Mouse (Mus musculus): ENCODE data around the gene Olfr738. TPM values are rescaled to one million over a fixed set of nuclear protein-coding genes. Genes with fewer than 3 reads are reported as not detected.

Olfr738 gene
- total RNA-seq (2022), result not detected

DNA sequence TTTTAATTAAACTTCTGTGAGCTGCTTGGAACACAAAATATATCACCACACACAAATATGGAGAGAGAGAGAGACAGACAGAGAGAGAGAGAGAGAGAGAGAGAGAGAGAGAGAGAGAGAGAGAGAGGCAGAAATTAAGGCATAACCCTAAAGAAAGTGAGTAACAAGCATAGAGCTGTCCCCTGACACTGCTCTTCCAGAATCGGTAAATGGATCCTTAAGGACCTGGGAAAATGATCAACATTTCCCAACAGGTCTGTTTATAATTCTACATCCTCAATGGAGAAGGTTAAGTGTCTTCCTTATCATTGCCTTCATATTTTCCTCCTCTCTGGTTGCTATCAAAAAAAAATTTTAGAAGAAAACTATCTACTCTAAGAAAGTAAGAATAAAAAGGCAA is at the start of gene Olfr738:
Olfr738 (plus strand) TSS at position 301 of the 400 bp plus-strand sequence.
- no peak for DNase-seq (ENCODE audit: low spot score in 2 of 2)

DNA sequence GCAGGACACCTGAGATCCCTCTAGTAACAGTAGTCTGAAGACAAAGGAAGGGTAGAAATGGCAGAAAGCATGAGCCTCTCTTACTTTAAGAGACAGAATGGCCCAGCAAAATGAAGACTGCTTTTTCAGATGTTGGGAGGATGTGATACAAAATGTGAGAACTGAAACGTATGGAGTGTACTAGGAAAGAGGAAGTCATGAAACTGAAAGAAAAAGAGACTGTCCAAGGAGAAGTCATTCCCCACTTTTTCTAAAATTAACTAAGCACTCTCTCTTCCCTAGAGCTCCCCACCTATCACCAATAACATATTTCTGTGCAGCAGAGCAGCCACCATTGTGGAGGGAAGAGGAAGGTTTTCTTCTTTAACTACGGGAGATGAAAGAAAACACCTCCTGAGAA is 49.8 kb upstream of the Olfr738 start, which contains the start of gene Tlr11:
Tlr11 (plus strand) TSS at position 322 of the 400 bp plus-strand sequence.
- no peak for DNase-seq (ENCODE audit: low spot score in 2 of 2)

DNA sequence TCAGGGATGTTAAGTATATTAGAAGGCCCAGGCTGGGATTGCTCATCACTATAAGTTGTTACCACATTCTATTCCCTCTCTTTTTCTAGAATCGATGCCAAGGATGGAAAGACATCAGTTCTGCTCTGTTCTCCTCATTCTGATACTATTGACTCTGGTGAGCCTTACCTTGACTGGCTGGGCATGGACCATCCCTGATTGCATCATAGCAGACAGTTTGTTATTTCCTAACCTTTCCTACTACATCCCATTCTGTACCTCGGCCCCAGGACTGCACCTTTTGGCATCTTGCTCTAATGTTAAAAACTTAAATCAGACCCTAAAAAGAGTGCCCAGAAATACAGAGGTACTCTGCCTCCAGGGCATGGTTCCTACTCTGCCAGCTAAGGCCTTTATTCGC is 46.9 kb upstream of the Olfr738 start:
- DNase-seq (ENCODE audit: low spot score in 2 of 2), result no peak

DNA sequence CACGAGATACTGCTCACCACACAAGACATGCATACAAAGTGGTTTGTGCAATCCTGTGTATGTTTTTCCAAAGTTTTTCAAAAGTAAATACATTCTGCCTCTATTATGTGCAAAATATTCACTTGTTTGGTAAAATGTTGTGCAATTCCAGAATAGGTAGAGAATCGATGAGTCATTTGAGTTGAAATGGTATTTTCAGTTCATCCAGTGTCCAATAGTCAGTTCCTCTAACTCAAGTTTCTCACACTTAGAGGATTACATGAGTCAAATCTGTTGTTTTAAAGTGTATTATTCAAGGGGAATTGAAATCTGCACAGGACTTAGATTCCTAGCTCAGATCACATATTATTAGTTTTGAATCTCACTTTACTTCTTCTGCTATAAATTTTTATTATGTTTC is 43.8 kb upstream of the Olfr738 start:
- DNase-seq (ENCODE audit: low spot score in 2 of 2), result no peak

DNA sequence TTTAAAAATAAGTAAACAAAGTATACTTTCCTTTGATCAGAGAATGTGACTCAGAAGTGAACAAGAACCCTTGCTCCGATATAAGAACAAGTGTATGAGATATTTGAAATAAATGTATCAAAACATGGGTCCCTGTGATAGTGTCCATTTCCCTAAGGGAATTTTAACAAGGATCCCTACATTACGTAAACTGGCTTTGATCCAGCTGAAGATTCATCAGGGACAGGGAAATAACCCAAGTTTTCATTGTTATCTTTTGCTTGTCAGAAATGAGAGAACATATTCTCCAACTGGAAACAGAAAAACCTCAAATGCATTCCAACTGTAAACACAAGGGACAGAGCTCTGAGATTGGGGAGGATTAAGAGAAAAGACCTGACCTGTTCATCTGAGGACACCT is 26.5 kb upstream of the Olfr738 start, which contains the start of gene Olfr736:
Olfr736 (plus strand) TSS at position 301 of the 400 bp plus-strand sequence.
- no peak for DNase-seq (ENCODE audit: low spot score in 2 of 2)

DNA sequence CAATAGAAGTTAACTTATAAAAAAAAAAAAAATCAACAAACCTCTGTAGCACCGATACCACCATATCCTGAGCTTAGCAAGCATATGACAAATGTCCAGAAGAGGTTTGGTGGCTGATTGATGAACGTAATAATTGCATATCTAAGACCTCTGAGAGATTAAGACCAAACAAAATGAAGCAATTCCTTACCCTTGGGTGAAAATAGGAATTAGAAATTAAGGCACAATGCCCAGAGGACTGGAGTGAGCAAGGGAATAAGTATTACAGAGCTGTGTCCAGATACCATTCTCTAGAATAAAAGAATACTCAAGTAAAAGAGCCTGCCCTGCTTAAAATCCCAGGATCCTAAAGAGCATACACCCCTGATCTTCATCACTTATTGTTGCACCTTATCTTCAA is 11.0 kb downstream of the Olfr738 start, which contains the start of gene Olfr739:
Olfr739 (plus strand) TSS at position 301 of the 400 bp plus-strand sequence.
- DNase-seq (ENCODE audit: low spot score in 2 of 2), result no peak

DNA sequence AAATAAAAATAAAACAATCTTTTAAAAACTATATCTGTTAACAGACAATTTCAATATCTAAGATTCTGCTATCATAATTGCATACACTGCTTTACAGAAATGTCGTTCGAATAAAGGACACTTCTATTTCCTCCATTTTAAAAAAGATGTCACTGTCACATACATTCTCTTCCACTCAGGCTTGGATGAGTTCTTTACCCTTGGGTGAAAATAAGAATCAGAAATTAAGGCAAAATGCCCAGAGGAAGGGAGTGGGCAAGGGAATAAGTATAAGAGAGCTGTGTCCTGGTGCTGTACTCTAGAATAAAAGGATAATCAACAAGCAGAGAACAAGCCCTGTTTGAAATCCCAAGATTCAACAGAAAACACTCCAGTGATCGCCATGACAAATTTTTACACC is 37.9 kb downstream of the Olfr738 start, which contains the start of gene Olfr740:
Olfr740 (plus strand) TSS at position 301 of the 400 bp plus-strand sequence.
- DNase-seq (ENCODE audit: low spot score in 2 of 2), result no peak

Other genes with a start within 250 kb of the Olfr738 start
- not detected for gene Olfr730, start 219.4 kb upstream of the Olfr738 start, total RNA-seq (2022)
- gene Olfr731, start 165.7 kb upstream of the Olfr738 start, total RNA-seq (2022), result not detected
- gene Olfr732, start 123.4 kb upstream of the Olfr738 start, total RNA-seq (2022), result not detected
- not detected for gene Olfr733, start 106.0 kb upstream of the Olfr738 start, total RNA-seq (2022)
- gene Olfr734, start 80.8 kb upstream of the Olfr738 start, total RNA-seq (2022), result not detected
- gene Olfr735, start 58.7 kb upstream of the Olfr738 start, total RNA-seq (2022), result not detected
- not detected for gene Tlr11, start 49.7 kb upstream of the Olfr738 start, total RNA-seq (2022)
- gene Olfr736, start 26.4 kb upstream of the Olfr738 start, total RNA-seq (2022), result not detected
- not detected for gene Olfr739, start 11.1 kb downstream of the Olfr738 start, total RNA-seq (2022)
- gene Olfr740, start 38.0 kb downstream of the Olfr738 start, total RNA-seq (2022), result not detected
- not detected for gene Olfr741, start 65.2 kb downstream of the Olfr738 start, total RNA-seq (2022)
- gene Olfr742, start 96.0 kb downstream of the Olfr738 start, total RNA-seq (2022), result not detected
- gene Olfr743, start 114.3 kb downstream of the Olfr738 start, total RNA-seq (2022), result not detected
- not detected for gene Olfr744, start 207.3 kb downstream of the Olfr738 start, total RNA-seq (2022)
- not detected for gene Olfr745, start 231.8 kb downstream of the Olfr738 start, total RNA-seq (2022)
- gene Olfr746, start 239.5 kb downstream of the Olfr738 start, total RNA-seq (2022), result not detected